Mouse (Mus musculus) limb, embryonic 12.5 days (tissue): ENCODE measurements at regions not wholly inside any gene's neighbourhood (a gene's known extent, or its start where the extent isn't known, plus 50 kb on each side); places are given as distances from the start of the nearest gene placed in this dataset.
A peak's percentile ranks its signal among the peaks of the same experiment; 100 is the strongest.

Experiments used
- ATAC-seq: fragments of 200-750 bp; cut with Nextera tagmentation; 2 replicates; pipeline ENCODE4 v1.8.0; 2017; ENCODE audit warnings: low read depth, moderate TSS enrichment; ENCODE audit not compliant: insufficient number of reproducible peaks, insufficient read depth, low FRiP score, low TSS enrichment
- H3K27ac ChIP-seq: fragments of 300-500 bp; sonication (generic); 2 replicates; pipeline ENCODE4 v1.5.1; 2016; ENCODE audit warnings: mild to moderate bottlenecking, moderate library complexity
- H3K27me3 ChIP-seq: fragments of 300-500 bp; sonication (generic); 2 replicates; pipeline ENCODE4 v1.6.1; 2016; ENCODE audit warnings: mild to moderate bottlenecking, moderate library complexity
- H3K36me3 ChIP-seq: fragments of 300-500 bp; sonication (generic); 2 replicates; pipeline ENCODE4 v1.6.1; 2016; ENCODE audit warnings: mild to moderate bottlenecking, moderate library complexity
- H3K4me1 ChIP-seq: fragments of 300-500 bp; sonication (generic); replicated peaks from 2 replicates; pipeline ENCODE4 v1.6.1; 2016
- H3K4me2 ChIP-seq: fragments of 300-500 bp; sonication (generic); 2 replicates; pipeline ENCODE4 v1.6.1; 2016; ENCODE audit warnings: mild to moderate bottlenecking, moderate library complexity
- H3K4me3 ChIP-seq: fragments of 300-500 bp; sonication (generic); replicated peaks from 2 replicates; pipeline ENCODE4 v1.5.1; 2016; ENCODE audit warnings: mild to moderate bottlenecking
- H3K9ac ChIP-seq: fragments of 300-500 bp; sonication (generic); replicated peaks from 2 replicates; pipeline ENCODE4 v1.6.1; 2016; ENCODE audit warnings: mild to moderate bottlenecking, moderate library complexity
- H3K9me3 ChIP-seq: fragments of 300-500 bp; sonication (generic); 2 replicates; pipeline ENCODE4 v1.6.1; 2016; ENCODE audit warnings: mild to moderate bottlenecking, moderate library complexity
- WGBS: fragments of 180-500 bp; shearing (Covaris S2); methylation state at CpG from one replicate; pipeline ENCODE4 v1.1.7; 2016; 5-methylcytosine and 5-hydroxymethylcytosine counted together

DNA sequence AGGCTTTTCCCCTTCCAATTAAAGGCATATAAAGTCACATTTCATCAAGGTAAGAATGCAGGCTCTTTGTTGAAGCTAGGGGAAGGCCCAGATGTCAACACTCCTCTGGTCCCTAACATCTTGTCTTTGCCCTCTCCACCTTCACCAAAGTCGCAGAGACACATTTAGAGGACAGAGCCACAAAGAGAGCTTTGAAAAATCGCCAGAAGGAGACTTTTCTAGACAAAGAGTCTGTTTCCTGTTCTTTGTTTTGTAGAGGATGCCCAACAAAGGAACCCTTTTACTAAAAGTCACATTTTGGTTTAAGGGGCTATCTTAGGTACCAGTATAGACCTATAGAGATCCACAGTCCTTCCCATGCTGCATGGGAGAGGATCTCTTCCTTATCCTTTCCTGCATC, 269.9 kb upstream of the Ncam1 start:
- Histone ChIP-seq H3K27ac (no peak overlapping the region), H3K27me3 (peaks cover 3% of the 10 kb centered on the region; the same call in 1 of the 2 replicates), H3K4me1 (no peaks in the 10 kb centered on the region), H3K4me3 (no peak overlapping the region), H3K9ac (no peak overlapping the region), H3K36me3 (no peaks in the 10 kb centered on the region), H3K4me2 (no peak overlapping the region), H3K9me3 (no peaks in the 10 kb centered on the region)
- 78% methylated on average over 2 of the region's 2 CpGs for whole genome bisulfite sequencing
- no peak for ATAC-seq

DNA sequence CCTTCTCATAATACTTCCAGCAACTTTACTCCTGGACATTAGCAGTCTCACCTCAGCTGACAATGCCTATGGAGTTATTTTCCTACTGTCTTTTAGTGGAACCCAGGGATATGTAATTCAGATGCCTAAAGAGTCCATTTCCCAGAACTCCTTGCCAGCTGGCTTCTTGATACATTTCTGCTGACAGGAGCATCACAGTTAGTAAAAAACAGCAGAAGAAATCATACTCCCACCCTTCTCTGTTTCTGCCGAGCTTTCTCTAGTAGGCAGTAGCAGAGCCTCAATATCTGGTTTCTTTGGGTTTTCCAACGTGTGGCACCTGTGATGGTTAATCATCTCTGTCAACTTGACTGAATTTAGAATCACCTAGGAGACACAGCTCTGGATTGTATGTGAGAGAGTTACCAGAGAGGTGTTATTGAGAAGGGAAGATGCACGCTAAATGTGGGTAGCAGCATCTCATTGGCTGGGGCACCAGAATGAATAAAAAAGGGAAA, 269.1 kb upstream of the Ncam1 start:
- ATAC-seq: no peak
- no peak overlapping the region for H3K4me3 ChIP-seq
- H3K4me2 ChIP-seq: no peak overlapping the region
- H3K9me3 ChIP-seq: no peaks in the 10 kb centered on the region
- H3K27me3 ChIP-seq: peaks cover 3% of the 10 kb centered on the region; the same call in 1 of the 2 replicates
- H3K36me3 ChIP-seq: no peaks in the 10 kb centered on the region
- 79% methylated on average over 3 of the region's 3 CpGs for WGBS
- no peak overlapping the region for H3K27ac ChIP-seq
- no peak overlapping the region for H3K9ac ChIP-seq
- no peaks in the 10 kb centered on the region for H3K4me1 ChIP-seq

DNA sequence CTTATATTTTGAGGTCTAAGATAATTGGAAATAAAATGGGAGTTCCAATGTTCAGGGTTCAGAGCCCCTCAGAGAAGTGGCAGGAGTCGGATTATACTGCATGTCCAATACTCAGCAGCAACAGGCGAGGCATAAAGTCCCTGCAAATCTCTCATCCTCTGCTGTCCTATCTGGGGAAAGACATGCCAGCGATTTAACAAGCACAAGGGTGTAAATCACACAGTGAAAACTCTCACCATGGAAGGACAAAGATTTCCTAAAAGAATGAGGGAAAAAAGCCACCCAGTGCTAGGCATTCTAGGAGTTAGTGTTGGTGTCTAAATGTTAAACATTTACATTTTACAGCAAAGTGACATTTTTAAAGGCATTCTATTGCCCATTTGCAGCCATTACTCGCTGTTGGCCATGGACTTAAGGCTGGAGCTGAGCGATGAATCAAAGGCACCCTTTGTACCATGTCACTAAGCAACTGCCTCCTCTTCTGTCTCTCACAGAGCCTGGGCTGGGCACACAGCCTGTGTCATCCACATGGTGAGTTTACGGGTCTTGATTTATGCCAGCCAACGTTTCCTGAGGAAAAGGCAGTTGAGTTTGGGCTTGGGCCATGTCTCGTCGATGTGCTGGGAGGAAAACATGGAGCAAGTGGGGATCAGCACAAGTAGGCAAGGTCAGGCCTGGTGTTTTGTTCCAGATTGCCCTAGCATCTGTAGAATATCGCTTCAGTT, 265.9 kb upstream of the Ncam1 start:
- Histone ChIP-seq H3K9me3 (no peaks in the 10 kb centered on the region), H3K9ac (no peak overlapping the region), H3K4me3 (no peak overlapping the region), H3K36me3 (no peaks in the 10 kb centered on the region), H3K27ac (no peak overlapping the region), H3K27me3 (peaks cover under 1% of the 10 kb centered on the region; the same call in 1 of the 2 replicates), H3K4me1 (no peaks in the 10 kb centered on the region), H3K4me2 (no peak overlapping the region)
- WGBS: 75% methylated on average over 10 of the region's 10 CpGs
- no peak for ATAC-seq

GRCm38 (mm10) chr9:50038231-50038630, 239.5 kb upstream of the Ncam1 start:
- Histone ChIP-seq H3K27ac (peak overlapping the region; percentile 64), H3K36me3 (no peaks in the 10 kb centered on the region), H3K9ac (no peak overlapping the region), H3K4me2 (peak overlapping the region; percentile 19; the same call in 1 of the 2 replicates), H3K27me3 (no peaks in the 10 kb centered on the region), H3K4me1 (peaks cover 20% of the 10 kb centered on the region), H3K4me3 (no peak overlapping the region), H3K9me3 (no peaks in the 10 kb centered on the region)
- 29% methylated on average over 11 of the region's 11 CpGs for WGBS
- ATAC-seq: peak; percentile 73

- no peak overlapping the region for H3K27ac ChIP-seq
- H3K9ac ChIP-seq: no peak overlapping the region
- no peak for ATAC-seq
- H3K9me3 ChIP-seq: no peaks in the 10 kb centered on the region
- no peaks in the 10 kb centered on the region for H3K36me3 ChIP-seq
- no peak overlapping the region for H3K4me2 ChIP-seq
- H3K27me3 ChIP-seq: no peaks in the 10 kb centered on the region
- H3K4me1 ChIP-seq: peaks cover 8% of the 10 kb centered on the region
- WGBS: 76% methylated on average over 9 of the region's 9 CpGs
- no peak overlapping the region for H3K4me3 ChIP-seq
Measured at GRCm38 (mm10) chr9:50032322-50033158, 233.8 kb upstream of the Ncam1 start.

DNA sequence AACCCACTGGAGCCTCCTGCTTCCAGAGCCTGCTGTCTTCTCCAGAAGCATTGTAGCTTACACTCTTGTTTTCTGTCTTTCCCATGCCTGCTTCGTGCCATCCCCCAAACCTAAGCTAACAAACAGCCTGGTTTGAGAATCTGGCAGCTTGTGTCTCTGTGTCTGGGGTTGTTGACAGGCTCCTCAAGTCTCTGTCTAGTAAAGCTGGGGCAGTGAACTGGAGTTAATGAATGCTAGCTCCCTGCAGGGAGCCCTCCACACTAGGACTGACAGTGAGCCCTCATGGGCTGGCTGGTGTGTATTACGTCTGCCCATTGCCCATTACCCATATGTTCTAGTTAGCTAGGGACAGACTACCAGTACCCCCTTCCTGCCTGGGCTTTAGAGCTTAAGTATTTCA, 232.6 kb upstream of the Ncam1 start:
- no peak overlapping the region for H3K9ac ChIP-seq
- no peak overlapping the region for H3K4me3 ChIP-seq
- ATAC-seq: no peak
- no peak overlapping the region for H3K27ac ChIP-seq
- H3K4me2 ChIP-seq: no peak overlapping the region
- H3K36me3 ChIP-seq: no peaks in the 10 kb centered on the region
- peaks cover 8% of the 10 kb centered on the region for H3K4me1 ChIP-seq
- no peaks in the 10 kb centered on the region for H3K9me3 ChIP-seq
- no peaks in the 10 kb centered on the region for H3K27me3 ChIP-seq
- 48% methylated on average over 2 of the region's 2 CpGs for WGBS

DNA sequence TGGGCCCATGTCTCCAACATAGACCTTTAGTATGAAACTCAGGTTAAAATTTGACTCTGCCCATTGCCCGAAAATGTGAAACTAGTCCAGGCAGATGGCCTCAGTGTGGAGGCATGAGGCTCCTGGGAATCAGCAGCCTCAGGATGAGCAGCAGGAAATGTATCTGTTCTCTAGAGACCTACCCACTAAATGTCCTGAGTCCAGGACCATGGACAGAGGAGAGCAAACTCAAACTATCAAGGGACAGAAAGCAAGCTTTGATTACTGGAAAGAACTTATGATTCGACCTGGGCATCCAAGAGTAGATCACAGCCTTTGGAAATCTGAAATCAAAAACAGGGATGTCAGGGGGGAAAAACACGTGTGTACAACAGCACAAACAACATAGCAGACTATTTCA, 230.3 kb upstream of the Ncam1 start:
- Histone ChIP-seq H3K9me3 (no peaks in the 10 kb centered on the region), H3K4me2 (no peak overlapping the region), H3K4me3 (no peak overlapping the region), H3K36me3 (no peaks in the 10 kb centered on the region), H3K4me1 (peaks cover 8% of the 10 kb centered on the region), H3K27me3 (no peaks in the 10 kb centered on the region), H3K9ac (no peak overlapping the region), H3K27ac (no peak overlapping the region)
- 57% methylated on average over 3 of the region's 3 CpGs for WGBS
- no peak for ATAC-seq

DNA sequence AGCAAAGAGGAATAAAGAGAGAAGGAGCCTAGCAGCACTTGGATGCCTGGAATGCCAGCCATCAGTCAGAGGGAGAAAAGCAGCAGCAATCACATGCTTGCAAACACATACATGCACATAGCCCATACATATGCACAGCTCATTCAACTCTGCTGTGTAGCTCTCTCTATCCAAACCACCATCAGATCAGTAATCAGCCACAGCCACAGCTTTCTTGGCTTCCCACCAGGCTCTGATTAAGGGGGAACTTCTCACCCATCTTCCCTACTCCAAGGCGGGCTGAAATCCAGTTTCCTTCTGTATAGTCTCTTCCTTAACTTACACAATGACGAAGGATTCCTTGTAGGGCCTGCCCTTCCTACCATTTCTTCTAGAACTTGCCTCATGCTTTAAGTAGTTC, 229.8 kb upstream of the Ncam1 start:
- H3K4me3 ChIP-seq: no peak overlapping the region
- 90% methylated on average over 2 of the region's 2 CpGs for WGBS
- no peak for ATAC-seq
- H3K36me3 ChIP-seq: no peaks in the 10 kb centered on the region
- H3K27me3 ChIP-seq: no peaks in the 10 kb centered on the region
- no peak overlapping the region for H3K9ac ChIP-seq
- no peak overlapping the region for H3K27ac ChIP-seq
- no peaks in the 10 kb centered on the region for H3K9me3 ChIP-seq
- H3K4me2 ChIP-seq: no peak overlapping the region
- H3K4me1 ChIP-seq: peaks cover 5% of the 10 kb centered on the region

DNA sequence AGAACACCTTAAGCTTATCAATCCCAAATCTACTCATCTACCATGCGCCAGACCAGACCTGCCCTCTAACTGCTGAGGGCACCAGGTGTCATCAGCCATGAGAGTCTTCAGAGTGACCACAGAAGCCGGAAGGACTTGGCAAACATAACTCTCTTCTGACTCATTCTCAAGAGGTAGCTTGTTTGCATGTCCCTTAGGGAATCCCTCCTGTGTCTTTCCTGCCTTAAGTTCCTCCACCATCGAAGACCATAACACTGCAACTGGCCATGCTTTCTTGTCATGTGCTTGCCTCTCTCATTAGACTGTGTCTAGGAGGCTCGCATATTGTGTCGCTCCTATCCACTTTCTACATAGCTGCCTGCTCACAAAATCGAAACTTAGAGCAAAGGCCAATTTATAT, 226.1 kb upstream of the Ncam1 start:
- Histone ChIP-seq H3K36me3 (no peaks in the 10 kb centered on the region), H3K4me3 (no peak overlapping the region), H3K9ac (no peak overlapping the region), H3K4me1 (no peaks in the 10 kb centered on the region), H3K27ac (no peak overlapping the region), H3K4me2 (no peak overlapping the region), H3K9me3 (no peaks in the 10 kb centered on the region), H3K27me3 (no peaks in the 10 kb centered on the region)
- no peak for ATAC-seq
- 87% methylated on average over 6 of the region's 6 CpGs for WGBS

- Histone ChIP-seq H3K4me2 (no peak overlapping the region), H3K4me3 (no peak overlapping the region), H3K9ac (no peak overlapping the region), H3K4me1 (no peaks in the 10 kb centered on the region), H3K9me3 (no peaks in the 10 kb centered on the region), H3K36me3 (no peaks in the 10 kb centered on the region), H3K27me3 (no peaks in the 10 kb centered on the region), H3K27ac (no peak overlapping the region)
- WGBS: 91% methylated on average over 4 of the region's 4 CpGs
- ATAC-seq: no peak
Measured at GRCm38 (mm10) chr9:50013602-50014001, 214.9 kb upstream of the Ncam1 start.

GRCm38 (mm10) chr9:50005757-50006576, 207.2 kb upstream of the Ncam1 start:
- 0 out of 2 replicates have a peak overlapping the region, but pooled peaks have one; percentile 12 for H3K9ac ChIP-seq
- no peaks in the 10 kb centered on the region for H3K9me3 ChIP-seq
- H3K4me3 ChIP-seq: no peak overlapping the region
- H3K4me2 ChIP-seq: no peak overlapping the region
- peak; percentile 31; the same call in 1 of the 2 replicates for ATAC-seq
- H3K27me3 ChIP-seq: no peaks in the 10 kb centered on the region
- no peaks in the 10 kb centered on the region for H3K36me3 ChIP-seq
- peaks cover 11% of the 10 kb centered on the region; the same call in 1 of the 2 replicates for H3K4me1 ChIP-seq
- 56% methylated on average over 8 of the region's 8 CpGs for WGBS
- H3K27ac ChIP-seq: peak overlapping the region; percentile 81
